Mouse (Mus musculus): ENCODE results near the gene Clcnkb. TPM values are rescaled to one million over a fixed set of nuclear protein-coding genes. Genes with fewer than 3 reads are reported as not detected.

Gene Clcnkb
- total and polyA plus RNA-seq, 3 experiments = 0.08 to 0.51 (median 0.24) TPM

DNA sequence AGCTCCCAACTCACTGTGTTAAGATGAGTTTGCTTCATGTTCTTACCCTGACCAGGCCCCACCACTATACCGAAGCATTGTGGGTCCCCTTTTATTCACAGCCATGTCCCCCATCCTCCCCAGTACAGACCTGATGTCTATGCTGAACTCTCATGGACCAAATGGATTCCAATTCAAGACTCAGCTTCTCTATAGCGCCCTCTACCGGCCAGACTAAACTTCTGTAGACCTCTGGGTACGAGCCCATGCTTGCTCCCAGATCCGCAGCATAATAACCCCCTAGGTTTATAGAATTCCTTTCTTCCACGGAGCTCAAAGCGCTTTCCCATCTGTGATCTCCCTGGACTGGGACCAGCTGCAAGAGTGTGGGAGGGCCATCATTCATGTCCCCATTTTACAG lies 55.0 kb downstream of the Clcnkb start:
- Histone ChIP-seq H3K4me3 (replicated peaks in 1 of 3; ENCODE audit: low read depth in 2 of 3, low read length in 2 of 3, poor library complexity in 1 of 3) (no peak overlapping the region), H3K4me2 (ENCODE audit: insufficient read depth, low read depth, poor library complexity, severe bottlenecking) (no peak overlapping the region), H3K9me3 (replicated peaks; ENCODE audit: low read length) (peaks cover 9% of the 10 kb centered on the region), H3K4me1 (ENCODE audit: control insufficient read depth in 1 of 2, insufficient read depth in 2 of 2) (peaks cover 4 to 7% of the 10 kb centered on the region in 2 experiments; a peak in 2 of 4 replicates), H3K36me3 (replicated peaks in 1 of 2; ENCODE audit: control insufficient read depth in 1 of 2, insufficient read depth in 1 of 2, low read length in 1 of 2) (no peaks in the 10 kb centered on the region), H3K79me2 (replicated peaks; ENCODE audit: control insufficient read depth, extremely low read depth, insufficient read depth, poor library complexity, severe bottlenecking) (no peaks in the 10 kb centered on the region), H3K27ac (ENCODE audit: insufficient read depth, low read depth) (no peak overlapping the region), H3K9ac (ENCODE audit: insufficient read depth, low read depth) (no peak overlapping the region), H3K27me3 (replicated peaks) (peaks cover 81% of the 10 kb centered on the region)
- peak; percentile 74 for DNase-seq (ENCODE audit: extremely low read depth)
- dilution Hi-C loops (cut with MboI; ENCODE audit: extremely low pct_ligation_motif_present, extremely low pct_unique_long_range_greater_than_20kb, low sequenced_read_pairs) = no loop called here
- in situ Hi-C loops (cut with MboI; ENCODE audit: low pct_ligation_motif_present, low pct_unique_long_range_greater_than_20kb, low sequenced_read_pairs) = loop anchor here (5.0 to 10.0 kb wide), 2 partner anchors 84 to 216 kb away; partner anchors contain the start of gene Fbxo42
- TF ChIP-seq CTCF (conservative IDR thresholded peaks at IDR 0.05 in 1 of 2, IDR thresholded peaks at IDR 0.05 in 1 of 2; ENCODE audit: low read depth in 2 of 2, low read length in 2 of 2) = peak; percentile 75 to 78
- peak; percentile 40 for TF ChIP-seq RAD21 (IDR thresholded peaks at IDR 0.05; ENCODE audit: low read depth, low read length)
- TF ChIP-seq IRF4 (IDR thresholded peaks at IDR 0.05; ENCODE audit: low read depth, low read length) = no peak
- TF ChIP-seq SIN3A (IDR thresholded peaks at IDR 0.05; ENCODE audit: low read length) = no peak
- no peak for TF ChIP-seq NELFE (IDR thresholded peaks at IDR 0.05; ENCODE audit: low read depth, low read length)
- TF ChIP-seq CHD1 (IDR thresholded peaks at IDR 0.05; ENCODE audit: low read depth, low read length) = no peak
- no peak for TF ChIP-seq CHD2 (IDR thresholded peaks at IDR 0.05; ENCODE audit: low read length)
- TF ChIP-seq SMC3 (IDR thresholded peaks at IDR 0.05; ENCODE audit: low read depth, low read length) = peak; percentile 56
- TF ChIP-seq TCF12 (IDR thresholded peaks at IDR 0.05; ENCODE audit: low read depth, low read length) = no peak

DNA sequence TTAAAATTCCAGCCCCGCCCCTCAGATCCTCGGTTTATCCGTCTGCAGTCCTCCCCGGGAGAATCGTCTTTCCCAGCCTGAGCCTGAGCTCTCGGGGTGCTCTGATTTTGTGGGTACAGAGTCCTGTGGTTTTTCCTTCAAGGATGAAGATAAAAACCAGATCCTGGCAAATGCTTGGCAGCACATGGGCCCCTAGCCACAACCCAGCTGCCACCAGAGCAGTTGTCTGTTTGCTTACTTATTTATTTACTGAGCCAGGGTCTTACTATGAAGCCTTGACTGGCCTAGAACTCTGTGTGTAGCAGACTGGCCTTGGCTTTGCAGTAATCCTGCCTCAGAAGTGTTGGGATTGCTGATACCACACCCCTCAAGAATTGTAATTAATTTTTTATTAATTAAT lies 56.6 kb downstream of the Clcnkb start:
- no peak for TF ChIP-seq GABPA (IDR thresholded peaks at IDR 0.05; ENCODE audit: insufficient replicate concordance, low read depth, low read length)
- no peak for TF ChIP-seq ZNF384 (IDR thresholded peaks at IDR 0.05; ENCODE audit: low read depth, low read length)
- no peak for TF ChIP-seq CHD2 (IDR thresholded peaks at IDR 0.05; ENCODE audit: low read length)
- TF ChIP-seq BHLHE40 (IDR thresholded peaks at IDR 0.05; ENCODE audit: low read depth, low read length) = no peak
- no peak for TF ChIP-seq RCOR1 (conservative IDR thresholded peaks at IDR 0.05; ENCODE audit: low read depth, low read length)
- TF ChIP-seq CHD1 (IDR thresholded peaks at IDR 0.05; ENCODE audit: low read depth, low read length) = no peak
- TF ChIP-seq JUND (conservative IDR thresholded peaks at IDR 0.05; ENCODE audit: low read depth, low read length) = no peak
- no peak for TF ChIP-seq TCF12 (IDR thresholded peaks at IDR 0.05; ENCODE audit: low read depth, low read length)
- H3K9me3 ChIP-seq (replicated peaks; ENCODE audit: low read length) = peaks cover 9% of the 10 kb centered on the region

DNA sequence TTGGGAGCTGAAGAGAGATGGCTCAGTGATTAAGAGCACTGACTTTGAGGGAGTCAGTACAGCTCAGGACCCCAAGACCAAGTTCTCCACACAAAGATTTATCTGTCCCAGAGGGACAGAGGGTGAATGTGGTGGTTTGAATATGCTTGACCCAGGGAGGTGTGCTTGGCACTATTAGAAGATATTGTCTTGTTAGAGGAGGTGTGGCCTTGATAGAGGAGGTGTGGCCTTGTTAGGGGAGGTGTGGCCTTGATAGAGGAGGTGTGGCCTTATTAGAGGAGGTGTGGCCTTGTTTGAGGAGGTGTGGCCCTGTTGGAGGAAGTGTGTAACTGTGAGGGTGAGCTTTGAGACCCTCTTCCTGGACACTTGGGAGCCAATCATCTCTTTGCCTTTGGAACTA lies 58.0 kb downstream of the Clcnkb start:
- Histone ChIP-seq H3K27ac (ENCODE audit: insufficient read depth, low read depth) (no peak overlapping the region), H3K9me3 (replicated peaks; ENCODE audit: low read length) (peaks cover 9% of the 10 kb centered on the region), H3K9ac (ENCODE audit: insufficient read depth, low read depth) (no peak overlapping the region), H3K36me3 (replicated peaks in 1 of 2; ENCODE audit: control insufficient read depth in 1 of 2, insufficient read depth in 1 of 2, low read length in 1 of 2) (no peaks in the 10 kb centered on the region), H3K4me1 (ENCODE audit: control insufficient read depth in 1 of 2, insufficient read depth in 2 of 2) (peaks cover 8 to 18% of the 10 kb centered on the region in 2 experiments; a peak in 3 of 4 replicates), H3K4me3 (replicated peaks in 1 of 3; ENCODE audit: low read depth in 2 of 3, low read length in 2 of 3, poor library complexity in 1 of 3) (no peak overlapping the region), H3K79me2 (replicated peaks; ENCODE audit: control insufficient read depth, extremely low read depth, insufficient read depth, poor library complexity, severe bottlenecking) (no peaks in the 10 kb centered on the region), H3K4me2 (ENCODE audit: insufficient read depth, low read depth, poor library complexity, severe bottlenecking) (no peak overlapping the region), H3K27me3 (replicated peaks) (peaks cover 67% of the 10 kb centered on the region)
- TF ChIP-seq MXI1 (IDR thresholded peaks at IDR 0.05; ENCODE audit: low read depth, low read length) (no peak), NELFE (IDR thresholded peaks at IDR 0.05; ENCODE audit: low read depth, low read length) (no peak), MEF2A (IDR thresholded peaks at IDR 0.05; ENCODE audit: borderline replicate concordance, low read depth, low read length) (no peak), POLR2AphosphoS2 (IDR thresholded peaks at IDR 0.05; ENCODE audit: low read depth, low read length) (no peak), CHD1 (IDR thresholded peaks at IDR 0.05; ENCODE audit: low read depth, low read length) (no peak), TBP (conservative IDR thresholded peaks at IDR 0.05; ENCODE audit: low read depth, low read length) (no peak), POLR2A (IDR thresholded peaks at IDR 0.05; ENCODE audit: low read depth, low read length) (no peak)
- no peak for DNase-seq (ENCODE audit: extremely low read depth)
- dilution Hi-C loops (cut with MboI; ENCODE audit: extremely low pct_ligation_motif_present, extremely low pct_unique_long_range_greater_than_20kb, low sequenced_read_pairs) = no loop called here
- in situ Hi-C loops (cut with MboI; ENCODE audit: low pct_ligation_motif_present, low pct_unique_long_range_greater_than_20kb, low sequenced_read_pairs) = no loop called here

More for the DNA sequence above, 56.6 kb downstream of the Clcnkb start:
- DNase-seq (ENCODE audit: extremely low read depth) = no peak
- Histone ChIP-seq H3K36me3 (replicated peaks in 1 of 2; ENCODE audit: control insufficient read depth in 1 of 2, insufficient read depth in 1 of 2, low read length in 1 of 2) (no peaks in the 10 kb centered on the region), H3K4me1 (ENCODE audit: control insufficient read depth in 1 of 2, insufficient read depth in 2 of 2) (peaks cover 4 to 7% of the 10 kb centered on the region in 2 experiments; a peak in 2 of 4 replicates), H3K9ac (ENCODE audit: insufficient read depth, low read depth) (no peak overlapping the region), H3K4me2 (ENCODE audit: insufficient read depth, low read depth, poor library complexity, severe bottlenecking) (no peak overlapping the region), H3K27me3 (replicated peaks) (peaks cover 65% of the 10 kb centered on the region), H3K79me2 (replicated peaks; ENCODE audit: control insufficient read depth, extremely low read depth, insufficient read depth, poor library complexity, severe bottlenecking) (no peaks in the 10 kb centered on the region), H3K27ac (ENCODE audit: insufficient read depth, low read depth) (no peak overlapping the region), H3K4me3 (replicated peaks in 1 of 3; ENCODE audit: low read depth in 2 of 3, low read length in 2 of 3, poor library complexity in 1 of 3) (no peak overlapping the region)
- in situ Hi-C loops (cut with MboI; ENCODE audit: low pct_ligation_motif_present, low pct_unique_long_range_greater_than_20kb, low sequenced_read_pairs) = no loop called here
- dilution Hi-C loops (cut with MboI; ENCODE audit: extremely low pct_ligation_motif_present, extremely low pct_unique_long_range_greater_than_20kb, low sequenced_read_pairs) = no loop called here

Measured in CH12.LX (cell line).